Mouse (Mus musculus): ENCODE measurements around the gene Chd4. TPM values are rescaled to one million over a fixed set of nuclear protein-coding genes. Genes with fewer than 3 reads are reported as not detected.

Gene Chd4
- polyA plus RNA-seq, 1 experiment from 2014 or later: 92.4 TPM

DNA sequence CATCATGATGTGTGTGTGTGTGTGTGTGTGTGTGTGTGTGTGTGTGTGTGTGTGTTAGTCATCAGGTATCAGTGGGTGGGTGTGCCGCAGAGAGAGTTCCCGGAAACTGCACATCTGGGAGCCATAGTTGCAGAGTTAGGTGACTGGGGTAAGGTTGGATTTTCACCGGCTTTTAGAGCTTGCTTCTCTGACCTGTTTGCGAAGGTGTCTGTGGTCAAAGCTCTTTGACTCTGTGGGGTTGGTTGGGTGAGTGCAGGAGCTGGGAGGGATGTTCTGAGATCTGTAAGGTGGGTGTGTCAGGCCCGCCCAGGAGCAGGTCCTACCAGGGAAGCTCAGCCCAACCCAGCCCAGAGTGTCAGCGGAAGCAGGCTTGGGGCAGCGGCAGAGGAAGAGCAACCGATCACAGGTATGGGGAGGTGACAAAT, 28.2 kb upstream of the Chd4 start, which contains the start of gene Lpar5:
Lpar5 (plus strand) TSS at position 350 of the 425 bp plus-strand sequence.
- Histone ChIP-seq H3K9me3 (ENCODE audit: low read depth, low read length) (no peaks in the 10 kb centered on the region), H3K4me2 (no peak within 1 kb of the TSS)

GRCm38 (mm10) chr6:125071170-125071895, 24.4 kb upstream of the Chd4 start:
- Histone ChIP-seq H3K4me1 (ENCODE audit: insufficient read depth) (0 out of 2 replicates have a peak, but pooled peaks cover 4% of the 10 kb centered on the region), H3K4me2 (no peak overlapping the region), H3K36me3 (ENCODE audit: insufficient read depth) (no peaks in the 10 kb centered on the region), H3K27ac (ENCODE audit: low read depth) (peak overlapping the region; percentile 76), H3K9ac (no peak overlapping the region), H3K27me3 (ENCODE audit: insufficient read depth, low read length) (no peaks in the 10 kb centered on the region), H3K9me3 (ENCODE audit: low read depth, low read length) (no peaks in the 10 kb centered on the region), H3K4me3 (ENCODE audit: low read depth, low read length) (no peak overlapping the region)
- WGBS: 77% methylated on average over 18 of the region's 18 CpGs
- ATAC-seq (ENCODE audit: insufficient read depth): peak; percentile 48; the same call in 1 of the 2 replicates
- DNase-seq: no peak
- TF ChIP-seq CTCF (IDR thresholded peaks at IDR 0.05; ENCODE audit: low read depth): no peak

More for the DNA sequence above, 28.2 kb upstream of the Chd4 start, which contains the start of gene Lpar5:
- H3K27me3 ChIP-seq (ENCODE audit: insufficient read depth, low read length): no peaks in the 10 kb centered on the region
- ATAC-seq (ENCODE audit: insufficient read depth): no peak
- H3K4me3 ChIP-seq (ENCODE audit: low read depth, low read length): no peak within 1 kb of the TSS
- 0 out of 2 replicates have a peak, but pooled peaks cover 4% of the 10 kb centered on the region for H3K4me1 ChIP-seq (ENCODE audit: insufficient read depth)
- no peaks in the 10 kb centered on the region for H3K36me3 ChIP-seq (ENCODE audit: insufficient read depth)
- WGBS: 48% methylated on average over 8 of the region's 8 CpGs
- no peak within 1 kb of the TSS for H3K27ac ChIP-seq (ENCODE audit: low read depth)
- no peak for DNase-seq
- no peak for TF ChIP-seq CTCF (IDR thresholded peaks at IDR 0.05; ENCODE audit: low read depth)
- no peak within 1 kb of the TSS for H3K9ac ChIP-seq

- Histone ChIP-seq H3K9me3 (ENCODE audit: low read depth, low read length) (no peaks in the 10 kb centered on the region), H3K36me3 (ENCODE audit: insufficient read depth) (no peaks in the 10 kb centered on the region), H3K4me1 (ENCODE audit: insufficient read depth) (0 out of 2 replicates have a peak, but pooled peaks cover 4% of the 10 kb centered on the region), H3K9ac (no peak overlapping the region), H3K4me3 (ENCODE audit: low read depth, low read length) (no peak overlapping the region), H3K4me2 (no peak overlapping the region), H3K27ac (ENCODE audit: low read depth) (peak overlapping the region; percentile 76), H3K27me3 (ENCODE audit: insufficient read depth, low read length) (no peaks in the 10 kb centered on the region)
- peak; percentile 71 for DNase-seq
- peak; percentile 67 for ATAC-seq (ENCODE audit: insufficient read depth)
- no peak for TF ChIP-seq CTCF (IDR thresholded peaks at IDR 0.05; ENCODE audit: low read depth)
- WGBS: 17% methylated on average over 2 of the region's 2 CpGs
Observed at GRCm38 (mm10) chr6:125071896-125072279, 23.9 kb upstream of the Chd4 start.

- no peak overlapping the region for H3K27ac ChIP-seq (ENCODE audit: low read depth)
- ATAC-seq (ENCODE audit: insufficient read depth): no peak
- no peak for TF ChIP-seq CTCF (IDR thresholded peaks at IDR 0.05; ENCODE audit: low read depth)
- no peak overlapping the region for H3K4me3 ChIP-seq (ENCODE audit: low read depth, low read length)
- no peaks in the 10 kb centered on the region for H3K36me3 ChIP-seq (ENCODE audit: insufficient read depth)
- no peaks in the 10 kb centered on the region for H3K27me3 ChIP-seq (ENCODE audit: insufficient read depth, low read length)
- DNase-seq: no peak
- H3K9ac ChIP-seq: no peak overlapping the region
- H3K9me3 ChIP-seq (ENCODE audit: low read depth, low read length): no peaks in the 10 kb centered on the region
- H3K4me1 ChIP-seq (ENCODE audit: insufficient read depth): 0 out of 2 replicates have a peak, but pooled peaks cover 4% of the 10 kb centered on the region
- 61% methylated on average over 8 of the region's 8 CpGs for WGBS
- no peak overlapping the region for H3K4me2 ChIP-seq
Observed at GRCm38 (mm10) chr6:125073825-125074224, 22.0 kb upstream of the Chd4 start.

DNA sequence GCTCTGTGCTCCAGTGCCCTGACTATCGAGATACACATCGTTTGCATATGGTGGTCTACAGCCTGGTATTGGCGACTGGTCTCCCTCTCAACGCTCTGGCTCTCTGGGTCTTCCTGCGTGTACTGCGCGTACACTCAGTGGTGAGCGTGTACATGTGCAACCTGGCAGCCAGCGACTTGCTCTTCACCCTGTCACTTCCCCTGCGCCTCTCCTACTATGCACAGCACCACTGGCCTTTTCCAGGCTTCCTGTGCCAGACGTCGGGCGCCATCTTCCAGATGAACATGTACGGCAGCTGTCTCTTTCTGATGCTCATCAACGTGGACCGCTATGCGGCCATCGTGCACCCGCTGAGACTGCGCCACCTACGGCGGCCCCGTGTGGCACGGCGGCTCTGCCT, 14.4 kb upstream of the Chd4 start:
- Histone ChIP-seq H3K4me1 (ENCODE audit: insufficient read depth) (peaks cover 5% of the 10 kb centered on the region; the same call in 1 of the 2 replicates), H3K4me3 (ENCODE audit: low read depth, low read length) (peak overlapping the region; percentile 42), H3K9ac (peak overlapping the region; percentile 62), H3K27me3 (ENCODE audit: insufficient read depth, low read length) (no peaks in the 10 kb centered on the region), H3K27ac (ENCODE audit: low read depth) (peak overlapping the region; percentile 79; the same call in 1 of the 2 replicates), H3K9me3 (ENCODE audit: low read depth, low read length) (no peaks in the 10 kb centered on the region), H3K36me3 (ENCODE audit: insufficient read depth) (no peaks in the 10 kb centered on the region), H3K4me2 (peak overlapping the region; percentile 85)
- TF ChIP-seq CTCF (IDR thresholded peaks at IDR 0.05; ENCODE audit: low read depth): no peak
- ATAC-seq (ENCODE audit: insufficient read depth) (peak; percentile 36), DNase-seq (no peak)
- WGBS: 23% methylated on average over 25 of the region's 25 CpGs

GRCm38 (mm10) chr6:125081797-125082560, 13.8 kb upstream of the Chd4 start:
- H3K9ac ChIP-seq: peak overlapping the region; percentile 62
- peak; percentile 97 for TF ChIP-seq CTCF (IDR thresholded peaks at IDR 0.05; ENCODE audit: low read depth)
- peak overlapping the region; percentile 42 for H3K4me3 ChIP-seq (ENCODE audit: low read depth, low read length)
- no peaks in the 10 kb centered on the region for H3K9me3 ChIP-seq (ENCODE audit: low read depth, low read length)
- peak; percentile 99 for DNase-seq
- peak overlapping the region; percentile 79; the same call in 1 of the 2 replicates for H3K27ac ChIP-seq (ENCODE audit: low read depth)
- peak overlapping the region; percentile 85 for H3K4me2 ChIP-seq
- ATAC-seq (ENCODE audit: insufficient read depth): peak; percentile 84
- WGBS: 20% methylated on average over 45 of the region's 45 CpGs
- no peaks in the 10 kb centered on the region for H3K36me3 ChIP-seq (ENCODE audit: insufficient read depth)
- H3K4me1 ChIP-seq (ENCODE audit: insufficient read depth): peaks cover 5% of the 10 kb centered on the region; the same call in 1 of the 2 replicates
- H3K27me3 ChIP-seq (ENCODE audit: insufficient read depth, low read length): no peaks in the 10 kb centered on the region
